Mouse (Mus musculus) layer of hippocampus, adult 18-20 months (tissue): Measurements from ENCODE around the gene Hcn4. TPM values are rescaled to one million over a fixed set of nuclear protein-coding genes. Genes with fewer than 3 reads are reported as not detected.

ENCODE experiments used
- DNase-seq, 2 experiments: peaks; one replicate each; pipeline ENCODE4 v3.0.0; 2022; ENCODE audit warnings: low spot score in 2 of 2
- long read RNA-seq: library from polyadenylated mRNA; stranded (forward); transcript quantifications from one replicate; pipeline ENCODE4 v2.0.0, GENCODE M21; 2021
- total RNA-seq, 2 experiments: library from RNA; stranded (reverse); gene quantifications; 2 replicates each; pipeline ENCODE4 v1.2.3; 2021

Hcn4 gene
- 1 to 10 TPM; 1.6 to 1.9 TPM for total RNA-seq
- long read RNA-seq = 0 reads

DNA sequence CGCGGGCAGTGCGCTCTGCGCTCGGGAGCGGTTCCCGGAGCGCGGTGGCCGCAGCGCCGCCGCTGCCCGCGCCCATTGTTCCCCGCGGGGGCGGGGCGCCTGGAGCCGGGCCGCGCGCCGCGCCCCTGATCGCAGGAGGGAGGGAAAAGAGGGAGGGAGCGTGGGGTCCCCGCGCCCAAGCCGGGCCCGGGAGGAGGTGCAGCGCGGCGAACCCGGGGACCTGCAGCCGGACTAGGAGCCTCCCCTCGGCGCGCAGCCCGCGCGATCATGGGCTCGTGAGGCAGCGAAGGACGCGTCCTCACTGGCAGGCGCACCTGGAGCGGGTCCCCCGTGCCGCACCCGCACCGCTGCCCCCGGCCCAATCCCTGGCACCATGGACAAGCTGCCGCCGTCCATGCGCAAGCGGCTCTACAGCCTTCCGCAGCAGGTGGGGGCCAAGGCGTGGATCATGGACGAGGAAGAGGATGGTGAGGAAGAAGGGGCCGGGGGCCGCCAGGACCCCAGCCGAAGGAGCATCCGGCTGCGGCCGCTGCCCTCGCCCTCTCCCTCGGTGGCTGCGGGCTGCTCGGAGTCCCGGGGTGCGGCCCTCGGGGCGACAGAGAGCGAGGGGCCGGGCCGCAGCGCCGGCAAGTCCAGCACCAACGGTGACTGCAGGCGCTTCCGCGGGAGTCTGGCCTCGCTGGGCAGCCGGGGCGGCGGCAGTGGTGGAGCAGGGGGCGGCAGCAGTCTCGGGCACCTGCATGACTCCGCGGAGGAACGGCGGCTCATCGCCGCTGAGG lies at the start of gene Hcn4:
Gene Hcn4 (plus strand): TSS at position 274 of the 779 bp plus-strand sequence.
- no peak for DNase-seq

- no peak for DNase-seq
These were observed 48.5 kb upstream of the Hcn4 start for GRCm38 (mm10) chr9:58774761-58775160.

DNA sequence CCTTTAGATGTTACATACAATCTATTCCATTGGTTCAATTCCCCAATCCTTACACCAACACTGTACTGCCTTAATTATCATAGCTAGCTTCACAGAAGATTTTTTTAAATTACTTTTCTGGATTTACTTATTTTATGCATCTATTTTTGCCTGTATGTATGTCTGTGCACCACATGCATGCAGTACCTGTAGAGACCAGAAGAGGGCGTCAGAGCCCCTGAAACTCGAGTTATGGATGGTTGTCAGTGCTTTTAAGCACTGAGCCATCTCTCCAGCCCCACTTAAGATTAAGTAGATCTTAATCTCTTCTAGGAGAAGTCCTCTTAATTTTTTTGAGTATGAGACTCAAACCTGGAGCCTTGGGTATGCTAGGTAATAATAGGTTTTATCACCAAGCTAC lies 47.8 kb upstream of the Hcn4 start:
- no peak for DNase-seq

GRCm38 (mm10) chr9:58789476-58789875 lies 33.7 kb upstream of the Hcn4 start:
- no peak for DNase-seq

DNA sequence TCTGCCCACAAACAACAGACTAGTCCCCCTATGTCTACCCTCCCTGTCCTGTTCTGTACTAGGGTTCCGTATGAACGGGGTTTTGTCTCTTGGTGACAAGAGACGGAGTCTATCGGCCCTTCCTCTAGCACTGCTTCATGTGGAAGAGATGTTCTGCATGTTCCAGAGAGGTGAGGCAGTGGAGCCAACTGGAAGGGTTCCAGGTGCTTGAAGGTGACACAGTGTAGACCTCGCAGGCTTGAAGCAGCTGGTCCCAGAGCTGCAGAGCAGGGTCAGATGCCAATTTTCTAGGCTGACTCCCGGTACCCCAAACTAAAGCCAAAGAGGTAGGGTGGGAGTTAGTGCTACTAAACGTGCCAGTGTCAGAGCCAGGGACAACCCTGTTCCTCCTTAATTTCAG lies 25.1 kb upstream of the Hcn4 start:
- no peak for DNase-seq

- DNase-seq = no peak
These were observed 21.8 kb upstream of the Hcn4 start for GRCm38 (mm10) chr9:58801441-58801840.

DNA sequence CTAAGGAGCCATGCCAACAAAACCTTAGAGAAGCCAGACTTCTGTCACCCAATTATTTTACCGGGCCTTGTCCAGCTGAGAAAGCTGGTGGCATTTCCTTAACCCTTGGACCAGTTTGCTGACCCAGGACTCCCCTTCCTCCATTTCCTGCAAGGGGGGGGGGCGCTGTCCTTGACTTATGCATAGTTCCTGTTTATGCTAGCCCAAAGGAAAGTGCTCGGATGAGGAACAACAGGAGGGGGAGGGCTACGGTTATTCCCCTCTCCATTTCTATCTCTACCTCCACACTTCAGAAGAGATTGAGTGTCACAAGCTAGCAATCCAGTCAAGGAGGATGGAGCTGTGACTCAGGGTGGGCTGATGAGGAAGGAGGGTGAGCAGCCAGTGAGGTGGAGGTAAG lies 20.9 kb upstream of the Hcn4 start:
- no peak for DNase-seq

DNA sequence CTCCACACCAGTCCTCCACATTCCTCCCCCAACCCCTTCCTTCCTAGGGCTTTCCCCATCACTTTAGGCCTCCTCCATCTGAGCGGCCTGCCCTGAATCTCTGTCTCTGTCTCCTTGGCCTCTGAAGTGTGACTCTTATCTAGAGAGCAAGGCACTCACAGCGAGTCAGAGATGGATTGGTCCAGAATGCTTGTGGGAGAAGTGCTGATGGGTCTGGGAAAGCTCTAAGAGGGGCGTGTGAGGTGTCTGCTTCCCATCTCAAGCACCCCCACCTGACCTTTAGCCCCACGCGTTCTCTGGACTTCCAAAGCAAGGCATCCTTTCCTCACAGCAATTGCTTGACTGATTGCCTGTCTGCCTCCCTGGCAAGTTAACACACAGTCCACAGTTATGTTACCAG lies 20.4 kb upstream of the Hcn4 start:
- DNase-seq = no peak

GRCm38 (mm10) chr9:58805601-58806318 lies 17.5 kb upstream of the Hcn4 start:
- no peak for DNase-seq

GRCm38 (mm10) chr9:58811171-58811570 lies 12.0 kb upstream of the Hcn4 start:
- DNase-seq = no peak

- DNase-seq = peak; percentile 78 to 79
These were observed 7.5 kb upstream of the Hcn4 start for GRCm38 (mm10) chr9:58815552-58816260.

DNA sequence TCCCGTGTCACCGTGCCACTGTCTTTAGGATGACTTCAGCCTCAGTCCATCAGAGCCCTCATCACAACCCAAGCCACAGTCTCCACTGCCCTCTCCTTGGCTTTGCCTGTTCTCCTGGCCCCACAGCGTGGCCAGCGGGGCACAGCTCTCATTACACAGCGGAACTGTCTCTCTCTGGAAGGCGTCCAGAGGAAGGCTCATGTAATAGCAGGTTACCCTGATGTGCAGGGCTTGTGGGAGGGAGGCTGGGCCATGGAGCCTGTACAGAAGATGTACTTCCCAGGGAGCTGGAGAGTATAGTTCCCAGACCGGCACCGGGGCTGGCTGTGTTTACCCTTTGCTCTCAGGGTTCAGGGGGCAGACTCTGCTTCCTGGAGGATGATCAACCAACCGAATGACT lies 6.8 kb upstream of the Hcn4 start:
- DNase-seq = no peak

DNA sequence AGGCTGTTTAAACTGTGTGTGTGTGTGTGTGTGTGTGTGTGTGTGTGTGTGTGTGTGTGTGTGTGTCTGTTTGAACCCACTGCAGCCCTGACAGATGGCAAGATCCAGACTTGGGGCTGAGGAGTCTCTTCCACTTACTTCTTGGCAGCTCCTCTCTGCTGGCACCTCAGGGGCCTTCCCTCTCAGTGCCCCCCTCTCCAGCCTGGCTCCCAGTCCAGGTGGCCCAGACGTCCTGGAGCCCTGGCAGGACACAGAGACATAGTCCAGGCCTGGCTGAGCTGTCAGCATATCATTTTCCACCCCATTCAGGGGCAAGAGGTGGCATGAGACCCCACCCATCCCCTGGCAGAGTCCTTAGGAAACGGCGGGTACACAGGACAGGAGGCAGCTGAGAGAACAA lies 5.5 kb upstream of the Hcn4 start:
- DNase-seq = no peak

- DNase-seq = peak; percentile 48 to 51
These were observed 651 bp upstream of the Hcn4 start for GRCm38 (mm10) chr9:58822431-58823091.

DNA sequence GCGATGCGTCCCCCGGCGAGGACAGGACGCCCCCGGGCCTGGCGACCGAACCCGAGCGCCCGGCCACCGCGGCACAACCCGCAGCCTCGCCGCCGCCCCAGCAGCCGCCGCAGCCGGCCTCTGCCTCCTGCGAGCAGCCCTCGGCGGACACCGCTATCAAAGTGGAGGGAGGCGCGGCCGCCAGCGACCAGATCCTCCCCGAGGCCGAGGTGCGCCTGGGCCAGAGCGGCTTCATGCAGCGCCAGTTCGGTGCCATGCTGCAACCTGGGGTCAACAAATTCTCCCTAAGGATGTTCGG lies 655 bp downstream of the Hcn4 start:
- no peak for DNase-seq

- DNase-seq = no peak
These were observed 6.4 kb downstream of the Hcn4 start for GRCm38 (mm10) chr9:58829627-58830026.

GRCm38 (mm10) chr9:58832939-58833338 lies 9.7 kb downstream of the Hcn4 start:
- no peak for DNase-seq

GRCm38 (mm10) chr9:58837174-58837573 lies 14.0 kb downstream of the Hcn4 start:
- DNase-seq = no peak

DNA sequence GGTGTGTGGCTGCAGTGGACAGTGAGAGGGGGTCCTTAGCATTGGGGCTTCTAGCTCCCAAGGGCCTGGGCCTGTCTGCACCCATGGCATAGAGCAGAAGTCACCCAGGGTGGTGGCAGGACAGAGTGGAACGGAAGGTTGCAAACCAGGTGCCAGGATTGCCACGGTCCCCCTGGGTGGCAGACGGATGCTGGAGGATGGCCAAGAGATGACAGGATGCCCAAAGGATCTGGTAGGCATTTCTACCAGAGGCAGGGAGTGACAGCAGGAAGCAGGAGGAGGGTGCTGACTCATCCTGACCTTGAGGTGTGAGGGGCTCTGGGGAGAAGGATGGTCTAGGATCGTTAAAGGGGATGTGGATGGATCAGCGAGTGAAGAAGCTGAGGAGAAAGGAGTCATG lies 15.3 kb downstream of the Hcn4 start:
- no peak for DNase-seq

- DNase-seq = no peak
These were observed 18.4 kb downstream of the Hcn4 start for GRCm38 (mm10) chr9:58841655-58842054.

GRCm38 (mm10) chr9:58844597-58844996 lies 21.4 kb downstream of the Hcn4 start:
- DNase-seq = no peak

- no peak for DNase-seq
These were observed 23.8 kb downstream of the Hcn4 start for GRCm38 (mm10) chr9:58847008-58847407.
